Mouse (Mus musculus): ENCODE measurements around the gene Ttc23.

The Ttc23 gene

GRCm38 (mm10) chr7:67697892-67698630 lies 50.9 kb downstream of the Ttc23 start:
- DNase-seq (ENCODE audit: low read depth) = no peak

- no peak for DNase-seq (ENCODE audit: low read depth)
These were observed 52.1 kb downstream of the Ttc23 start for GRCm38 (mm10) chr7:67699301-67699700.

GRCm38 (mm10) chr7:67700846-67701245 lies 53.6 kb downstream of the Ttc23 start:
- DNase-seq (ENCODE audit: low read depth) = peak; percentile 44

DNA sequence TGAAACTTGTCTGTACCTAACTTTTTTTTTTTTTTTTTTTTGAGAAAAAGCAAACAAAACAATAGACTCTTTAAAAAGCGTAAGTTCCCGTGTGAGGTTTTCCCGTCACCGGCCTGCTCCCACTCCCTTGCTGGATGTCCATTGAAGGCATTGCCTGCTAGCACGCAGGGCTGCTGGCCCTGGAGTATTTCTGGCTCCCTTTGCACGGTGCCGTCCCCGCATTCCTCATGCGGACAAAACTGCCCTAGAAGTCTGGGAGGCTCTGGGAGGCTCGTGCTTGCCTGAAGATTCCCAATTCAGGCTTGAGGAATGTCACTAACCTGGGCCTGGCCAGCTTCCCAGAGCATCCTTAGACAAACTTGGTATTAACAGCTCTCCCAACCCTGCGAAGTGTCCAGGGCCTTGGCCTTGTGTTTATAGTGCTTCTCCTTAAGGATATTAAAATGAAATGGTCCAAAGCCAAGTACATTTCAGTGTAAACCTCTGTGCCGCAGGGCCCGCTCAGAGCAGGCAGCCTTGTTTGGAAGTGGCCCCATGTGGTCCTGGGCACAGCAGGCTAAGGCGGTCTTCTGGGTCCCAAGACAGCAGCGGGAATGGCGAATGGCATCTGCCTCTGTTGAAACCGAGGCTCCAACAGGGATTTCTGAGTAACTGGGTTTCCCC lies 54.2 kb downstream of the Ttc23 start:
- DNase-seq (ENCODE audit: low read depth) = no peak

- no peak for DNase-seq (ENCODE audit: low read depth)
These were observed 61.0 kb downstream of the Ttc23 start for GRCm38 (mm10) chr7:67708160-67708559.

DNA sequence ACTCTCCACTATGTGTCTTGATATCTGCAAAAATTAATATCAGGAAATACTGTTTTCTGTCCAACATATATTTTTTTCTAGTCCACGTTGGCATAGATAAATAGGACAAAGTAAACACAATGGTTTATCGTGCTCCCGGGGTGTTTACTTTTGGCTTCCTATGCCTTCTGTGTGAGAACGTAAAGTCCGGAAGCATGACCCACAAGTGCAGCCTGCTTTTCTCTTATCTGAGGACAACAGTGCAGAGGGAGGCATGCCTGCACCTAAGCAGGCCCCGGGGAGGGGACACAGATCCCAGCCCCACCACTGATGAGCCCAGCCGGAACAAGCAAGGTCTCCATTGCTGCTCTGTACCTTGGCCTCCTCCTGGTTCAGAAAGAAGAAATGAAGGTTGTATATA lies 63.0 kb downstream of the Ttc23 start:
- DNase-seq (ENCODE audit: low read depth) = peak; percentile 59

- no peak for DNase-seq (ENCODE audit: low read depth)
These were observed 66.8 kb downstream of the Ttc23 start for GRCm38 (mm10) chr7:67713820-67714510.

- DNase-seq (ENCODE audit: low read depth) = no peak
These were observed 68.0 kb downstream of the Ttc23 start for GRCm38 (mm10) chr7:67715176-67715575.

DNA sequence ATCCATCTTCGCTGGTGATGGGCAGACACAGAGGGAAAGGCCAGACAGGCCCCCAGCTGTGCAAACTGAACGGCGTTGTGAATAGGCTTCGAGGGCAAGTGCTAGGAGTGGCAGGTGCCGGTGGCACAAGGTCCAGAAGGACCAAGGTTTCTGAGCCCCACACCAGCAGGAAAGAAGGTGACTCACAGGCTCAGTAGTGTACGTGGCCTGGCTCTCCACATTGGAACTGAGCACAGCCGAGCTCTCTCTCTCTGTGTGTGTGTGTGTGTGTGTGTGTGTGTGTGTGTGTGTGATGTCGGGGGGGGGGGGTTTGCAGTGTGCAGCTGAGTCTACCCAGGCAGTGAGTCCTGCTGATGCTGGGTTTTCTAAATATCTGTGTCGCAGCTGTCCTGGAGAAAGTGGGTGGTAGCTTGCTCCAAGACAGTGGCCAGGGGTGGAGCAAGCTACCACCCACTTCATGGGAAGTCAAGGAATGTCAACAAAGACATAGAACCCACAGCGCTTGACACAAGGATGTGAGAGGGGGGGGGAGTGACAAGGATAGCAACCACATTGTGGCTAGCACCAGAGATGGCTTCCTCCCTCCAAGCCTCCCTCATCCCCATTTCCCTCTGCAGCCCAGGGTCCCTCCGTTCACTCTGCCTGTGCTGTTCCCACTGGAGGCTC lies 69.1 kb downstream of the Ttc23 start:
- no peak for DNase-seq (ENCODE audit: low read depth)

GRCm38 (mm10) chr7:67716925-67717324 lies 69.7 kb downstream of the Ttc23 start:
- peak; percentile 10 for DNase-seq (ENCODE audit: low read depth)

DNA sequence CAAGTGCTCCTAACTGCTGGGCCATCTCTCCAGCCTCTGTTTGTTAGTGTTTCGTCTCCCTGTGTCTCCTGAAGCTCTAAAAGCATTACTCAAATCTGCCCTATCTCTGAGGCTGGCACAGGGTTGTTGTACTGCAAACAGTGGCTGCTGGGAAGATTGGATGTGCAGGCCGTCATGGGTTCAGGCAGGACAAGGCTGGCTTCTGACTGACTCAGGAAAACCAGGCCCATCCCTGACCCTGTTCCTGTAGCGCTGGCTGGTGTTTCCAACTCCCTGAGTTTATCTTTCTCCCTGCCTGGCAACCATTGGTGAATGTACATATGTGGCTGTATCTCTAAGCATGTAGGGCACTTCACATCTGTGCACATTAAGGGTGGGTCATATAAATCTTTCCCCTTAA lies 70.3 kb downstream of the Ttc23 start:
- DNase-seq (ENCODE audit: low read depth) = no peak

- DNase-seq (ENCODE audit: low read depth) = no peak
These were observed 71.6 kb downstream of the Ttc23 start for GRCm38 (mm10) chr7:67718804-67719203.

GRCm38 (mm10) chr7:67722163-67722562 lies 75.0 kb downstream of the Ttc23 start:
- no peak for DNase-seq (ENCODE audit: low read depth)

DNA sequence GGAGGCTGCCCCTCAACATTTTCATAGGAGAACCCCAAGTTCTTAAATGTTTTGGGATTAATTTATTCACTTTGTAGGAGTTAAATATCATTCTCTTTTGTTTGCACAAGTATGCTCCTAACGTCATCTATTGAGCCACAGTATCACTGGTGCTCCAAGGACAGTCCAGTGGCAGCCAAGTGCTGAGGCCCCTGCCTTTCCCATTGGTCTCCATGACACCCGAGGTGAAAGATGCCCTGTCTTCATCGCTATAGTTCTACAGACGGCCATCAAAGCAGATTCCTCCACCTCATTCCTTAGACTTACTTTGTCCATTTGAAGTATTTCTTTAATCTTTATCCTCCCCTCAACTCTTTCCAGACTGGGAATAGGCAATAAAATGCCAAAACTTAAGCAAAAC lies 77.3 kb downstream of the Ttc23 start:
- DNase-seq (ENCODE audit: low read depth) = no peak

GRCm38 (mm10) chr7:67725016-67725415 lies 77.8 kb downstream of the Ttc23 start:
- no peak for DNase-seq (ENCODE audit: low read depth)

GRCm38 (mm10) chr7:67728203-67728602 lies 81.0 kb downstream of the Ttc23 start:
- DNase-seq (ENCODE audit: low read depth) = peak; percentile 13

DNA sequence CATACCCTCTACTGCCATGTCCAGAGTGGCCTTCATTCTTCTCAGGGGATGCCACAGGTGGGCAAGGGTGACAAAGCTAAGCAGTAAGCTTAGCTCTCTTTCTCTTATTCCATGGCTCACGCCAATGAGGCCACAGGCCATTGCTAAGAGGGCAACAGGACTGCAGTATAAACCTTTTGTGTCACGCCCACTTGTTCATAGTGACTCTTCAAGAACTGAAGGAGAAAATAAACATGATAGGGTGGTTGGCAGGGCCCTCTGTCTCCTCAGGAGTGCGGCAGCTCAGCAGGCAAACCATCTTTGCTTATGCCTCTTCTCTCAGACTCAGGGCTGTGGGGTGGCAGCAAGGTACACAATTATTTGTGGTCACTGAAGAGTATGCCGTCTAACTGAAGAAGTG lies 81.6 kb downstream of the Ttc23 start:
- no peak for DNase-seq (ENCODE audit: low read depth)

GRCm38 (mm10) chr7:67730431-67731110 lies 83.4 kb downstream of the Ttc23 start:
- no peak for DNase-seq (ENCODE audit: low read depth)

DNA sequence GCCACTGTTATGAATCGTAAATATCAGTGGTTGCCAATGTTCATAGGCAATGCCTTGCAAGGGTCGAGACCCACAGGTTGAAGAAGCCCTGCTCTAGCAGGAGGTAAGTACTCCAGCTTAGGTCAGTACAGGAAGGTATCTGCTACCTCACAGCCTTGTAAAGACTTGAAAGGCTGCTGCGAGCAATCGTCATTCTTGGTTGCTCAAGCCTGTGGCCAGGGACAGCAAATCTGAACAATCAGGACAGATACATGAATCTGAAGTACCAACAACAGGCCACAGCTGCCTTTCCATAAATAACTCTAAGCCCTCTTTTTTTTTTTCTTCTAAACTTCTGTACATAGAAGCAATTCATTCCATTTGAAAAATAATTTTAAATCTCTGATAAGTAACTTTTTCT lies 85.1 kb downstream of the Ttc23 start:
- no peak for DNase-seq (ENCODE audit: low read depth)

DNA sequence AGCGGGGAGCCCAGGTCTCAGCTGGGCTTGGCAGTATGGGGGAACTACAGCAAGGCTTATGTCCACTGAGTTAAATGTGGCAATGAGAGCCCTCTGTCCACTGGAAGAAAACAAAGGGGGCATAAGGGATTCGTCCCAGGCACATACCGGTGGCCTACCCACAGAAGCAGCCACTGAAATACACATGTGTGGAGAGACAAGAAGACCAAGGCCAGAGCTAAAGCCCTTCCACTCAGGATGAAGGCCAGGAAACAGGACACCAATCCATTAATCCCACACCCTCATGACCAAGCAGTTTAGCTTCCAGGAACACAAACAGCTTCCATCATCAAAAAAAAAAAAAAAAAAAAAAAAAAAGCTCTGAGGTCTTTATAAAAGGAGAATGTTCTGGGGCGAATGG lies 93.2 kb downstream of the Ttc23 start:
- no peak for DNase-seq (ENCODE audit: low read depth)

GRCm38 (mm10) chr7:67740796-67741195 lies 93.6 kb downstream of the Ttc23 start:
- no peak for DNase-seq (ENCODE audit: low read depth)

DNA sequence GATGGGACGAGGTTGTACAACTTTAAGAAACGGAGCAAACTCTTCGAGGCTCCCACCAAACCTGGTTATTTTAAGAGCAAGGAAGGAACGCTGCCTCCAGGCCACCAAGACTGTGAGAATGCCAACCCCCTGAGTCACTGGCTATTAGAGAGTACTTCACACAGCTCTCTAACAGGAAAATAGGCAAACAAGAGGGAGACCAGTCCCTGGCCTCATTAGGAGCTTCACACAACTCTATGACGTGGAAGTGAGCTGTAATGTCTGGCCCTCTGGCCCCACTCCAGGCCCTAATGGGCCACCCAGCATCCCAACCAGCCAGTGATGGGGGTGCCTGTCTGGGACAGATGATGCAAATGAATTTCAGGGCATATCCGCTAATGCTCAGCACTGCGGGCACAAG lies 94.5 kb downstream of the Ttc23 start:
- no peak for DNase-seq (ENCODE audit: low read depth)
